Mouse (Mus musculus) ovary, adult 18-20 months (tissue): ENCODE measurements around the gene Dnajb11.

ENCODE experiments used
- DNase-seq: peaks from one replicate; pipeline ENCODE4 v3.0.0; 2022; ENCODE audit warnings: low spot score, mixed read lengths

Dnajb11 gene

GRCm38 (mm10) chr16:22881487-22881886 lies 23.8 kb downstream of the Dnajb11 start:
- peak; percentile 30 for DNase-seq

- no peak for DNase-seq
Measured at GRCm38 (mm10) chr16:22883441-22883840, 25.8 kb downstream of the Dnajb11 start.

- no peak for DNase-seq
Measured at GRCm38 (mm10) chr16:22885356-22885755, 27.7 kb downstream of the Dnajb11 start.

- no peak for DNase-seq
Measured at GRCm38 (mm10) chr16:22886726-22887125, 29.1 kb downstream of the Dnajb11 start.

- no peak for DNase-seq
Measured at GRCm38 (mm10) chr16:22888835-22889234, 31.2 kb downstream of the Dnajb11 start.

GRCm38 (mm10) chr16:22889716-22890115 lies 32.1 kb downstream of the Dnajb11 start:
- no peak for DNase-seq

GRCm38 (mm10) chr16:22890683-22891510 lies 33.3 kb downstream of the Dnajb11 start, which contains the start of gene Ahsg:
Gene Ahsg (plus strand): TSS chr16:22891277.
- no peak for DNase-seq

- no peak for DNase-seq
Measured at GRCm38 (mm10) chr16:22891733-22892154, 34.1 kb downstream of the Dnajb11 start.

- no peak for DNase-seq
Measured at GRCm38 (mm10) chr16:22894095-22894494, 36.5 kb downstream of the Dnajb11 start.

- DNase-seq = no peak
Measured at GRCm38 (mm10) chr16:22896618-22897017, 39.0 kb downstream of the Dnajb11 start.

GRCm38 (mm10) chr16:22899346-22899745 lies 41.7 kb downstream of the Dnajb11 start:
- no peak for DNase-seq

GRCm38 (mm10) chr16:22899866-22900570 lies 42.4 kb downstream of the Dnajb11 start:
- DNase-seq = no peak

GRCm38 (mm10) chr16:22901326-22901725 lies 43.7 kb downstream of the Dnajb11 start:
- no peak for DNase-seq

GRCm38 (mm10) chr16:22909290-22909689 lies 51.6 kb downstream of the Dnajb11 start:
- no peak for DNase-seq

- DNase-seq = no peak
Measured at GRCm38 (mm10) chr16:22911986-22912385, 54.3 kb downstream of the Dnajb11 start.

- no peak for DNase-seq
Measured at GRCm38 (mm10) chr16:22912886-22913285, 55.2 kb downstream of the Dnajb11 start.

GRCm38 (mm10) chr16:22914276-22914675 lies 56.6 kb downstream of the Dnajb11 start:
- no peak for DNase-seq

GRCm38 (mm10) chr16:22918034-22918433 lies 60.4 kb downstream of the Dnajb11 start, which contains the start of gene Fetub:
Gene Fetub (plus strand): TSS chr16:22918334.
- DNase-seq = no peak

GRCm38 (mm10) chr16:22918664-22919312 lies 61.1 kb downstream of the Dnajb11 start:
- no peak for DNase-seq

GRCm38 (mm10) chr16:22919971-22920854 lies 62.6 kb downstream of the Dnajb11 start:
- DNase-seq = peak; percentile 32

- no peak for DNase-seq
Measured at GRCm38 (mm10) chr16:22921761-22922160, 64.1 kb downstream of the Dnajb11 start.
